Mouse (Mus musculus) skeletal muscle tissue, adult 2 months (tissue): Measurements from ENCODE around the gene Thtpa.
A peak's percentile ranks its signal among the peaks of the same experiment; 100 is the strongest.

Source experiments
- DNase-seq: peaks from one replicate; pipeline ENCODE4 v3.0.0-alpha.2; 2012; ENCODE audit warnings: low read depth, low spot score

The Thtpa gene

DNA sequence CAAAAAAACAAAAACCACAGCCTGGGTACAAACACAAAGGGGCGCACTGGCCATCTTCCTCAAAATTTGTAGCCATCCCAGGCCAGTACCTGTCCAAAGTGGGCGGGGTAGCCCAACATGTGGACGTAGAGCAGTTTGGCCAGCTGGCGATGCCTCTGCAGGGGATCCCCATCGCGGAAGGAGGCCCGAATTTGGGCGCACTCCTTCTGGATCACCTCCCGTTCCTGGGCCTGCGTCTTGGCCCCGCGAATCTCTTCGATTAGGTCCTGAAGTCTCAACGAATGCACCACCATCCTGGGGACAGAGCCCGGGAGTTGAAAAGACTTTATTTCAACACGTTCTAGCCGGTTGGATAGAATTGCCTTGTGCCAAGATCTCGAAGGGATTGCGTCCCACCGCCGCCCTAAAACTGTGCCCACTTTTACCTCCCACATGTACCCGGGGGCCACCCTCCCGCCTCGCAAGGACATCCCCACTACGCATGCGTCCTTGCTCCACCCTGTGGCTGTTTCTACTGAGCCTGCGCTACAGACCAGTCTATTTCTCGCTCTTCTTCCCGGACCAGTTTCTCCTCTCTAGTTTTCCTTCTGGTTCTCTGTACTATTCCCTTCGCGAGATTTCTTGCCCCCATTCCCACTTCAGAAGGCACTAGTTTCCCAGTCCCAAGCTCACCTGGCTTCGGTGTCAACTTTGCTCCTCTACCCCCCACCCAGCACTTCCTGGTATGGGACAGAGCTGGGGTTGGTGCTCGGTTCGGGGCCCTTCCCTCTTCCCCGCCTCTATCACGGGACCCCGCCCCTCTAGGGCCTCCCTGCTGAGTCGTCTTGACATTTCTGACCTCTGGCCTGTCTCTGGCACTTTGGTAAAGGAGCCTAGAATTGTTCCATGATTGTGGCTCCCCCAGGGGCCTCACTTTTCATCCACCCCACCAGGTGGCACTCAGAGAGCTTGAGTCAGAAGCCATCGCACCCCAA lies 11.5 kb downstream of the Thtpa start, which contains the start of gene Ap1g2:
Gene Ap1g2 (minus strand): TSS at position 758 of the 974 bp plus-strand sequence.
- DNase-seq = peak; percentile 80

- DNase-seq = no peak
Observed at GRCm38 (mm10) chr14:55106990-55107389, 12.4 kb downstream of the Thtpa start.

- no peak for DNase-seq
Observed at GRCm38 (mm10) chr14:55108202-55108870, 13.8 kb downstream of the Thtpa start.

DNA sequence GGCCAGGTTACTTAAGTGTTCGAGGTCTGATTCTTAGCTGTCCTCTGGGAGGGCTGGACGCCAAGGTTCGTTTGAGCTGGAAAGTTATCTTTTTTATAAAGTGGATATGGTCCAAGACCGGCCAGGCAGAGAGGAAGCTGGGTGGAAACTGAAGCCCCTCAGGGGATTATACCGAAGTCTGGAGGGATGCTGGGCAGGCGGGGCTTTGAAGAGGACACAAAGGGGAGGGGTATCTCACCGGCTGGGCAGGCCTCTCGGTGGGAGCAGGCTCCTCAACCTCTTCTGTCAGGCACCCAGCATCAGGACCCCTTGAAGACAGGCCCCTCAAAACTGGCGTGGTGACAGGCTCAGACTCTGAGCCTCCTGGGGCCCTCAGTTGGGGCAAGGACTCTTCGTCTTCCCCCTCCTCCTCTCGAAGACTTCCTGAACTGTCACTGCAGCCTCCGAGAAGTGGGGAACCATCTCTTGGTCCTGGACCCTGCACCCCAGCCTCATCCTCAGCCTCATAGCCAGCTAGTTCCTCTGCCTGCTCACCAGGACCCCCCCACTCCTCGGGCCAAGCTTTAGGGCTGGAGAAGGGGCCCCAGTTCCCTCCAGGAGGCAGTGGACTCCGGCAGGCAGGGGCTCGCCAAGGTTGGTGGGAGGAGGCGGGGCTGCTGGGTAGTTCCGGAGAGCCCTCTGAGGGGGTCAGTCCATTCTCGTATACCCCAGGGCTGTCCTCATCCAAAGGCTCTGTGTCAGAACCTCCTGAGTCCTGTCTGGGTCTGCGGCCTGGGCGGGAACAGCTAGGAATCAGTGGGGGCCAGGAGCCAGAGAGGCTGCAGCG lies 14.7 kb downstream of the Thtpa start:
- DNase-seq = no peak

GRCm38 (mm10) chr14:55110076-55110475 lies 15.5 kb downstream of the Thtpa start:
- DNase-seq = no peak

- DNase-seq = no peak
Observed at GRCm38 (mm10) chr14:55111720-55112119, 17.1 kb downstream of the Thtpa start.

- DNase-seq = no peak
Observed at GRCm38 (mm10) chr14:55113351-55113974, 18.9 kb downstream of the Thtpa start.

DNA sequence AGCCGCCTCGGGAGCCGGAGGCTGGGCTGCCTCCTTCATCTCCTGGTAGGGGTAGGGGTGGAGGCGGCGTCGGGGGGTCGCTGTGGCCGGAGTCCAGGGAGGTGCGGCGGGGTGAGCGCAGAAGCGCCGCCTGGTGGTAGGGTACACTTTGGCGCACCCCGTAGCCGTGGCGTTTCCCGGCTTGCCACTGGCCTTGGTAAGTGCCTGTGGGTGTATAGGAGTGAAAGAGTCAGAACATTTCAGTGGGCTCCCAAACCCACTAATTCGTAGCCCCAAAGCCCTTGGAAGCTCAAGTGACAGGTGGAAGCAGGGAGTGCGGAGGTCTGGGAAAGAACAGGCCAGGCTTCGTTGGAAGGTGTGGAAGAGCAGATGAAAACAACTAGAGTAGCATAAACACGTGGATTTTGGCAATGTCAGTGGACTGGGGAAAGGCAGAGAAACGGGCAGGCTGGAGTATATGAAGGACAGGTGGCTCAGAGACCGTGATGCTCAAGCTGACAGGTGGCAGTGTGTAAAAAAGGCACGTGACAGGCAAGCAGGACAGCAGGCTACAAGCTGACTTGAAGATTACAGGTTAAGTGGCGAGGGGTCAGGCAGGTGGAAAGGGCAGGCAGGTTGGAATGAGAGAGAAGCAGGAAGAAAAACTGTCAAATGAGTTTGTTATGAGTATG lies 19.5 kb downstream of the Thtpa start:
- no peak for DNase-seq

DNA sequence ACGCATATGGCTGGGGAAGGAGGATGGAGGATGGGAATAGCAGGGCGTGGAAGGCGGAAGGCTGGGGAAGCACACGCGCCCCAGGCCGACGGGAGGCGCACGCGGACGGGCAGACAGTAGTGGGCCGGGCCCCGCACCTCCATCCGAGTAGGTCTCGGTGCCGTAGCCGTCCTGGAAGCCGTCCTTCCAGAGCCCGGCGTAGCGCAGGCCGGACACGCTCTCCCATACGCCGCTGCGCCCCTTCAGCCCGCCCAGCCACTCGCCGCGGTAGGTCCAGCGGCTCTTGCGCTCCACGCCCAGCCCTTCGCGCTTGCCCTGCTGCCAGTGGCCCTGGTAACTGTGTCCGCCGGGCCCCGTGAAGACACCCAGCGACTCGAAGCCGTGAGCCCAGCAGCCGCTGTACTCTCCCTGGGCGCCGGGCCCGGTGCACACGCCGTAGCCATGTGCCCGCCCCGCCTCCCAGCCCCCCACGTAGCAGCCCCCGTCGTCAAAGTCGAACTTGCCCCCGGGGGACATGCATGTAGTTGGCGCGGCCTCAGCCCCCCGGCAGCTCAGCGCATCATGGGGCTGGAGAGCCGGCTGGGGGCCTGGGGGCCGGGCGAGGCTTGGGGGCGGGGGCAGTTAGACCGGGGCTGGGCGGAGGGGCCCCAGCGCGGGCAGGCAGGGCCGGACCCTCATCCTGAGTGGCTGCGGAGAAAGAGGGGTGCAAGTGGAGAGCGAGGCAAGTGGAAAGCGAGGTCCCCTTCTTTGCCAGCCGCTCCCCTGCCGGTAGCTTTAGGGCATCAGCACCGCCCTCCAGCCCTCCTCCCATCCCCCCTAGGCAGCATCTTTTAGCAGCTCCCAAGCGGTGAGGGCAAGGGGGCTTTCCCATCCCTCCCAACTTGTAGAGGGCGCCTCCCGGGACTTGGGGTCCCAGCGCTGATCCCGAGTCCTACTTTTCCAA lies 20.4 kb downstream of the Thtpa start:
- no peak for DNase-seq

- no peak for DNase-seq
Observed at GRCm38 (mm10) chr14:55115846-55116245, 21.3 kb downstream of the Thtpa start.

- DNase-seq = no peak
Observed at GRCm38 (mm10) chr14:55116425-55117200, 22.0 kb downstream of the Thtpa start, which contains the start of gene Jph4. Gene Jph4 (minus strand): TSS chr14:55116935.

GRCm38 (mm10) chr14:55118852-55119251 lies 24.3 kb downstream of the Thtpa start:
- peak; percentile 45 for DNase-seq

- DNase-seq = no peak
Observed at GRCm38 (mm10) chr14:55119421-55120134, 25.0 kb downstream of the Thtpa start.

- DNase-seq = peak; percentile 79
Observed at GRCm38 (mm10) chr14:55121947-55122346, 27.4 kb downstream of the Thtpa start.

DNA sequence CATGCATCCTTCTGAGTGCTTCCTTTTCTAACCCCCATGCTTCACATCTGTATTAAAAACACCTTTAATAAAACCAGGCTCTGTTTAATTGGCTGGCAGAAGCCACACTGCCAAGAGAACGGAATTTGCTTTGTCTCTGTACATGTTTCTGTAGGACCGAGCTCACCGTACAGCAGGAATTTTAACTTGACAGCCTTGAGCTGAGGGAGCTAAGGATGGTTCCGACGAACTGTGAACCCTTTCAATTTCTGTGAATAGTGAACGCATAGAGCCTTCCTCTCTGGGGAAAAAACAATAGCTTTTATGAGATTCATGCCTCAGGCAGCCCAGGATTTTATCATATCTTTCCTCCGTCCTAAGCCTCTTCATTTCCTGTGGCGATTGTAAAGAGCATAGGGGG lies 27.8 kb downstream of the Thtpa start:
- DNase-seq = no peak

GRCm38 (mm10) chr14:55125711-55126110 lies 31.1 kb downstream of the Thtpa start:
- DNase-seq = no peak

DNA sequence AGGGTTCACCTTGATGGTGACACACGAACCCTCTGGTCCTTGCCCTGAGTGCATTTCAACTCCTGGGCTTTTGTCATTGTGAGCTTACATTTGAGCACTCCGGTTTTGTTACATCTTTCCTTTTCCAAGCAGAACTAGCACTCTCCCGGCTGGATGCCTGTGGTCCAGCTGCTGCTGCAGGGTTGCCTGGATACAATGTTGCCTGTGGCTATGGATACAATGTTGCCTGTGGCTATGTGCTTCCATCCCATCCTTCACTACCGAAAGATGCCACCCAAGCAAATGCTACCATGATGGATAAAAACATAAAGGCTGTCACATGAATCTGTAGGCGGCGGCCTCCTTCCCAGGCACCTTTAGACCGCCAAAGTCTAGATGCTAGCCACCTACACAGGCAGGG lies 31.9 kb downstream of the Thtpa start:
- DNase-seq = no peak

GRCm38 (mm10) chr14:55135676-55136075 lies 41.1 kb downstream of the Thtpa start:
- no peak for DNase-seq
